Mouse (Mus musculus) erythroblast, embryonic 14.5 days (primary cell): Measurements from ENCODE around the gene Dkkl1.

Experiments
- GATA1 ChIP-seq: IDR thresholded peaks from 2 replicates; pipeline ENCODE4 v1.6.1; 2012; ENCODE audit warnings: low read length, inconsistent platforms, mixed read lengths
- TAL1 ChIP-seq: IDR thresholded peaks from 3 replicates; pipeline ENCODE4 v1.6.1; 2012; ENCODE audit warnings: low read length, inconsistent platforms, mixed read lengths

- TF ChIP-seq TAL1 = no peak
- TF ChIP-seq GATA1 = no peak
Observed at GRCm38 (mm10) chr7:45221680-45222079, 9.7 kb upstream of the Dkkl1 start.
